Mouse (Mus musculus) heart, postnatal 0 days (tissue): ENCODE measurements around the gene Atg9b.

Source experiments
- CTCF ChIP-seq: IDR thresholded peaks from 2 replicates; pipeline ENCODE4 v1.5.1; 2016; ENCODE audit warnings: antibody characterized with exemption, control low read depth, low read depth
- EP300 ChIP-seq: IDR thresholded peaks from 2 replicates; pipeline ENCODE4 v1.6.1; 2016; ENCODE audit warnings: antibody characterized with exemption, low read depth

- TF ChIP-seq CTCF (no peak), EP300 (no peak)
These were observed 49.0 kb downstream of the Atg9b start for GRCm38 (mm10) chr5:24342966-24343365.
